Mouse (Mus musculus) retina, embryonic 14.5 days (tissue): ENCODE data around the gene Nebl.
"Not testable (repeated sequence)": the region's sequence is repeated elsewhere in the genome, so short reads cannot be mapped to it uniquely, and the experiment has no call there.

Source experiments
- DNase-seq: peaks from one replicate; pipeline ENCODE4 v3.0.0-alpha.2; 2015; ENCODE audit warnings: low spot score

Gene Nebl

DNA sequence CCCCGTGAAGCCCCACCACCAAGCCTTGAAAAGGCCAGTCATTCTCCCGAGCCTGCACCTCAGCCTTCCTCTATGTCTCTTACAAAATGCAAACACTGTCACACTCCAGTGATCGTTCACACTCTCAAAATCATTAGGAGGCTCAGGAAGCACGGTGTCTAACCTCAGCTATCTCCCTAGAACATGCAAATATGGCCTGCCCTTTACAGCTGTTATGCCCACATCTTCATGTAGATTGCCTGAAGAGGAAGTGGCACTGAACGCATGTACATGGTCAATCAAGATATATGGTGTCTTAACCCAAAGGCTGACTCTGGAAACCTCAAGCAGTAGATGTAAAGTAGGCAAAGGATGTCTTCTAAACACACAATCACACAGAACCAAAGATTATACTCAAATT, 335.0 kb downstream of the Nebl start:
- DNase-seq = no peak

DNA sequence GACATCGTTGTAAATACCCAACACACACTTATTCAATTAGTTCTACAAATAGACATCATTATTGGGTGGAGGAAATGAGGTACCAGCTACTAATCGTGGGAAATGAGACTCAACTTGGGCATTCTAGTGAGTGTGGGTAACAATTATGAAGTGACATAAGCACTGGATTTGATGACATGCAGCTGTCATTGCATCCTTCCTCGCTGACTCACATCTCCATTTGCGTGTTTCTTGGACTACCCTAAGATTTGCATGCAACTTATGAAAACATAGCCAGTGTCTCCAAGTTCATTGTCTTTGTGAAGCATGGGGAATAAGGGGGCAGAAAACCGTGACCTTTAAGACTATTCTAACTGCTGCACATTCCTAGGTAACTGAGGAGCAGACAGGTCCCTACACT, 339.9 kb downstream of the Nebl start:
- DNase-seq = no peak

DNA sequence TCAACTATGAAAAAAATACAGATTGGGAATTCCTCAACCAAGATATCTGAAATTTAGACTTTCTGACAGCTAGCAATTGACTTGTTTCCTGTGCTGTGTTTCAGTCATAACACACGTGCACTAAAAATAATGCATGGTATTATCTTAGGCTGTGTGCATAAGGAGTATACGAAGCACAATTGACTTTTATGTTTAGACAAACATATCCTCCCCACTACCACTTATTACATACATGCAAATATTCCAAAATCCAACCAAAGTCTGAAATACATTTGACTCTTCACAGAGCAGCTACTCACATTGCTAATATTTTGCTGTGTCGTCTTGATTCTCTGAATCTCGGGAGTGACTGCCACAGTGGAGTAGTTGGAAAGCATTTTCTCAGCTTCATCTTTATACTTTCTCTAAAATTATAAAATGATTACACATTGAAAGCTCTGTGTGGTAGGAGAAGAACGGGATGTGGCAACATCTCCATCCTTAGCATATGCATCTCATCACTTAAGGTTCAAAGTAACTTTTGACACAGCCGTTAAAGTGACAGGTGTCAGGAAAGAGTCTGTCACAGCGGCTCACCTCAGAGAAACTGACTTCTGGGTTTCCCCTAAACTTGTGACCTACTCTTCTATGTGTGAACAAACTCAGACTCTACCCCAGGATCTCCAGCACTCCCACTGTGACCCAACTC, 340.6 kb downstream of the Nebl start:
- DNase-seq = no peak

DNA sequence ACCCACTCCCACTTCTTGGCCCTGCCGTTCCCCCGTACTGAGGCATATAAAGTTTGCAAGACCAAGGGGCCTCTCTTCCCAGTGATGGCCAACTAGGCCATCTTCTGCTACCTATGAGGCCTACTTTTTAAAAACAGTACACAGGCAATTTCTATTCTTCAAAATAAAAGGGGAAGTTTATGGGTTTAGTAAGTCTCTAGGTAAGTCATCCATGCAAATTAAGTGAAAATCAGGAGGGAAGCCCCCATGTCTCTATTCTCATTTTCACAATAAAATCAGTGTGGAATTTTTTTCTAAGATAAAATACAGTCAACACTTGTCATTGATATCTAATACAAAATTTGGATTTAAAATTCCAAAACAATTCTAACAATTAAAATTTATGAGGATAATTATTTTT, 341.4 kb downstream of the Nebl start:
- no peak for DNase-seq

DNA sequence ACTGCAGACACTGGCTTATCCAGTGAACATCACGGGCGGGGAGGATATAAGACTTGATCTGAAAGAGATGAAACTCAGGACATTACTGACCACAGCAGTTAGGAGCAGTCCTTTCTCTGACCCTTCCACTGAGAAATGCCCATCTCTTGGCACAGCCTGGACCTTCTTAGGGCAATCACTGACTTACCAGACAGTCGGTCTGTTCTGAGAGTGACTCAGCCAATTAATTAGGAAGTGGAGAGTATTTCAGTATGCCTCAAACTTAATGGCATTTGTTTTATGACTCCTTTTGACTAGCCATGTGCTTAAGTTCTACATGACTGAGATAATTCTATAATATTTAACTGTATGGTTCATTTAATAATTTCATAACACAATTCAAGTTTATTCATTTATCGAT, 341.9 kb downstream of the Nebl start:
- no peak for DNase-seq

DNA sequence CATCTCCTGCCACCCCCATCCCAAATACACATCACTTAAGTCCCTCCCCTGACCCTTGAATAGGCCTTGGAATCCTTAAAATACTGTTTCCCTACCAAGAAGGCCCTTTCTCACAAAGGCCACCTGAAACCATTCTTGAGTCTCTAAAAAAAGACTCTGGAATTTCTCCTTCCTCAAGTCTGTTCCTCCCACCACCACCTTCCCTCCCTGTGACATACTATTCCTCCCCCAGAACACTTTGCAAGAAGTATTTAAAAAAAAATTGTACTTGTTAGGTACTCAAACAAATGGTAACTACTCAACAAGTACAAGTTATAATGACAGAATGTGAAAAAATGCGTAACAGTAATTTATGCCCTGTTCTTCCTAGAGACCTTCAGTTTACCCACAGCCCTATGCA, 349.0 kb downstream of the Nebl start:
- no peak for DNase-seq

DNA sequence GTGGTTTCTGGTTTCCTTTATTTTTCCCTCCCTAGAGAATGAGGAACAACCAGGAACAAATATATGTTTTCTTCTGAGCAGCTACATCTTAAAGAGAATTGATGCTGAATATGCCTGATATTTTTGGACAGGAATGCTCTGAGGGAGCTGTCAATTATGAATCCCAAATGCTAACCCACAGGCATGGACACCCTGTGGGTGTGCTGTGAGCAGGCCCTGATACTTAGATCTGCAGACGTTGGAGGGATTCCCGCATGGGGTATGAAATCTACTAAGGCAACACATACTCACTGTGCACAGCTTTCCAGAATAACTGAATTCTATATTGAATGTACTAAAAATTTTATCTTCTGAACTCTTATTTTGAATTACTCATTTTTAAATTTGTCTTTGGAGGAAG, 355.3 kb downstream of the Nebl start:
- DNase-seq = no peak

DNA sequence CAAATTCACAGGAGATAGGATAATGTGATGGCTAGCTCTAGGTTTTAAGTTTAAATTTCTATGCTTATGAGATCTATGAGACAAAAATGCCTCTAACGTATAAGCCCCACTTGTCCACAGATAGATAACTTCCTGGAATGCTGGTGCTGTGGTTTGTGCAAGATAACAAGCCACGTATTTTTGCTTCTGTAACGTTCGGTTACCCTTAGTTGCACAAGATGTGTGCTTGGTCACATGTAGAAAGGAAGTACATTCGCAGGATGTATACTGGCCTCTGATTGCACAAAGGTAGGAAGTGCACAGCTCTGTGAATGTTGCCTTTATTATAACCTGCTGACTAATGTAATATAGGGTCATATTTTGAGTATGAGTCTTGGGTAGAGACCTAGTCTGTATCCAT, 365.6 kb downstream of the Nebl start:
- no peak for DNase-seq

DNA sequence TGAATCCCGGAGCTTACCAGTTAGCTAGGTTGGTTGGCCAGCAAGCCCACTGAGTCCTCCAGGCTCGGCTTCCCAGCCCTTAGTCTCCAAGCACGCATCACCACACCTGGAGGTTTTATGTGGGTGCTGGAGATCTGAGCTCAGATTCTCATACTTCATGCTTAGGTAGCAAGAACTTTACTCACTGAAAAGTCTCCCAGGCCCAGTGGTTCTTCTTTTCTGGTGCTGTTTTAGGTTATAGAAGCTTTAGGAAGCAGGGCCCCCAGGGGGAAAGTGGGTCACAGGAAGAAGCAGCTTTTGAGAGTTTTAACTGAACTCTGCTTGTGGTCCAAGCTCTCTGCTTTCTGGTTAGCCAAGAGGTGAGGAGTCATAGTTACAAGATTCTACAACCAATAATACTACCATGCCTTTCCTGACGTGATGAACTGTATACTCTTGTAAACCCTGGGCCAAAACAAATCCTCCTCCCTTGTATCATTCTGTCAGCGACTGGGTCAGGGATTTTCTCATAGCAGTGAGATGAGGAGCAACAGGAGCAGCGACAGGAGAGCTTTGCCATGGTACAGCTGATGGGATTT, 366.2 kb downstream of the Nebl start:
- DNase-seq = no peak

DNA sequence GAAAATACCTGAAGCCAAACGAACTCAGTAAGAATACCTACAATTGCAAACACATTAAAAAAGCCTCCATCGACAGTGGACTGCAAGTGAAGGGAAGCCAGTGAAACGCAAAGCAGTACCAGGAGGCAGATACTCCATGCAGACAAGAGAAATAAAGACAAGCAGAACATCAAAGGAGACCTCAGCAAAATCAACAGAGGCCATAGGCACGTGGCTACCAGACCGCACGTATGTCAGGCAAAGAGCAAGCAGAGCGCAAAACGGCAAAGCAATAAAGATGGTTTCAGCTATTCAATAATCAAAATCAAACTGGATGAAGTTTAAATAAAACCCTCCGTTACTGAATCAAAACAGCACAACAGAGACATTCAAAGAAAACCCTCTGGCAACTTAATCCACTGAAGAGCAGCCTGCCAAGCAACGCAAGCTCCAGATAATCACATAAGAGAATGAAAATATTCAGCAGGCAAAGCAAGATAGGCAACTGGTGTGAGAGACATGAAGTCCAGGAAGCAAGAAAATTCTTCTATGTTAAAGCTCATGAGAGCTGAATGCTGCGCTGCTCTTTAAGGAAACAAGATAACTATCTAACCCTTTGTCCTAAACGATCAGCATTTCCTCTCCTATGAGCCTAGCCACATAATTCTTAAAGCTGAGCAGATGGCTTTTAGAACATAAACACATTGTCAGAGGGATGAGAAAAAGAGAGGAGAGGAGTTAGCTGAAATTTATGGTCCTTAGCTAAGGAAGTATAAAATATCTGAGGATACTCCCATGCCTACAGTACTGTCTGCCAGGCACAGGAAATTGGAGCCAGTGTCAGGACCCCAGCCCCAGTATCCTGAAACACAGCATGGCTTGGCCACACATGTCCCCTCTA, 367.7 kb downstream of the Nebl start:
- no peak for DNase-seq

DNA sequence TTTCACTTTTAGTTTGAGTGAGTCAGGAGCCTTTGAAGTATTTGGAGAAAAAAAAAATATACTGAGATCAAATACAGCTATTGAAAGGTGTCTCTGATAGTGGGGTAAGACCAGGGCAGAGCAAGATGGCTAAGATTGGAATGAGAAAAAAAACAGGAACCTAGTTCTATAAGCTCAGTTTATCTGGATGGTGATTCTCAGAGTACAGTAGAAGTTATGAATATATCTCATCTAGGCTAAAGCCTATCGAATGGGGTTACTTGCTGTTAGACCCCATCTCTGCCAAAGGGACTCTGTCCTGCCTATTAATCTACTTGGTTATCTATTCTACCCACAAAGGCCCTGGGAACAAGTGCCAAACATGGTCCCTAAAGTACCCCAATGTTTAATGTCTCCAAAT, 369.1 kb downstream of the Nebl start:
- no peak for DNase-seq

DNA sequence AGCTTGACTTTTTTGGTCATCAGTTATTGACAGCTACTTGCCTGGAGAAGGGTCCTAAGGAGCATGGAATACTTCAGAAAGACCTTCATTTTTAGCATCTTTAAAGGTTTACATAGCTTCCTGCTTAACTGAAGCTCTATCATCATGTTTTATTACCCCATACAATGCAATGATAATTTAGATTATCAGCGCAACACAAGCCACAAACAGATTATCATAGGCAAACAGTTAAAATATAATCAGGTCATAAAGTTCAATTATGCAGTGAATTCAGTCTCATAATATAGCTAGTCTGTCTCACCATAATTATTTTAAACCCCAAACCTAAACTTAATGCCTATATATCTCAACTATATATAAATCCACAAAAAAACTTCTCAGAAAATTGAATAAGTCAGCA, 386.6 kb downstream of the Nebl start:
- no peak for DNase-seq

DNA sequence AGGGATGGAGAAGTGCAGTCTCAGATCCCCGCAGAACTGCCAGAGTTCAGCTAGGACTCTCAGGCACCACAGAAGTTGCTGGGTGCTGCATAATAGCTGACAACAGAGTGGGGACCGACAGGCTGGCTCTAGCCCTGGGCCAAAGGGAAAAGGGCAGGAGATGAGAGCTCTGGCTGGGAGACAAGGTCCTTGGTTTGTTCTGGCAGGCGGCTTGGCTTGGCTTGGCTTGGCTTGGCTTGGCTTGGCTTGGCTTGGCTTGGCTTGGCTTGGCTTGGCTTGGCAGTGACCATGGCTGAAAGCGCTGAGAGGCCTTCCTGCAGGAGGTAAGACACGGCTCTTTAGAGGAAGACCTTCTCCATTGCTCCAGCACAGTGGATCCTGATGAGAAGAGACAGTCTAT, 395.8 kb downstream of the Nebl start:
- no peak for DNase-seq

DNA sequence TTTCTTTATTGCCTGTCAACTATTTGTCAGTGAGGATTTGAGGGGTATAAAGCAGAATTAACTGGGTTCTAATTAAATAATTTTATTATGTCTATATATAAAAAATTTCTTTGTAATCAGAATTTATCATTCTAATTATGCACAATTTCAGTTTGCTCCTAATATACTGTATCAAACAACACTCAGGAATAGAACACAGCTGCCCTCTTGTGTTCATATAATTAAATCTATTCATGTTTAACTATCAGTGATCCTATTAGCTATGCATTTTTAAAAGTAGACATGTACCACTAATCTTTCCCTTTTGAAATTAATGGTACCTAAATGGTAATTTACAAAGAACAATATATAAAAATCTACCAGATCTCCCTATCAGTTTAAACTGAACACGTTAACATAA, 404.7 kb downstream of the Nebl start:
- DNase-seq = peak; percentile 53

DNA sequence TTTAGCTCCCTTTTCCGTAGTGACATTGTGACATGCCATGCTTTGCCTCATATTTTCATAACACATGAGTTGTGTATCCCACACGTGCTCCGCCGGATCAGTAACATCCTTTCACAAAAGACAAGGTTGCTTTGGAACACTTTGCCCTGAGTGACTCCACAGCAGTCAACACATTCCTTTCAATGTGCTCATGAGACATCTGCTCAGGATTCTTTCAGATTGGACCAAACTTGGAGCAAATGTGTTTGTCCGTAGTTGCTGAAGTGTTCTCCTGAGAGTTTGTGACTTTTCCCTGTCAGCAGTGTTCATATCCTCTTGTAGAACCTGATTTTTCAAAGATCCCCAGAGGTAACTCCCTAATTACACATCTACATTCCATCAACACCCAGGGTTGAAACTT, 414.4 kb downstream of the Nebl start:
- DNase-seq = no peak

DNA sequence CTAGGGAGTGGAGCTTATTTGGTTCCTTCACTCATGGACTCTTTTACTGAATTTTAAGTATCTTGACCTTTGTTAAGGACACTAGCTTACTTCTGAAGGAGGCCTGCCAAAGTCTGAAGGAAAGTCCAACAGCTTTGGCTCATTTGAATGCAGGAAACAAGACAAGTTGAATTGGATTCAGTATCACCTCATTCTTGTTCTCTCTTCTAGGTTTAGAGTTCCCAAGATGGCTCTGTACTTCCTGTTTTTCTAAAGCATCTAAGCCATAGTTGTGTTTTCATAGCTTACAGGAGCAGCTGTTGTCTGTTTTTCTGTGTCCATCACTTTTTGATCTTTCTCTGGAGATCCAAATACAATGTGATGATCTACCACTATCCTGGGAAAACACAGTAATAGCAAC, 429.9 kb downstream of the Nebl start:
- DNase-seq = no peak

DNA sequence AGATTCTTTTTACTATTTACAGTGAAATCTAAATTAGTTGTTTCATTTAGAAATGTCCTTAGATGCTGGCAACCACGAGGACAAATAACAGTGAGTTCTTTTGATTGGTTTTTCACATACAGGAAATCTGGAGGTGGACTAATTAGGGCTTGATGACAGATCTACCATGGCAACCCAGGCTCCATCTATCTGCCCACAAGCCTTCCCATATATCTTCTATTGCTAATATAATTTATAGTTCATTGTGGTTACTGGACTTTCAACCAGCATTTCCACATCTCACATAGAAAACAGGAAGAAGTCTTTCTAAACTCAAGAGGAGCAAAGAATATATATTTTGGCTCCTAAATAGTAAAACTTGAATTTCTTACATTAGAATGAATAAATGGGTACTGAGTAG, 433.8 kb downstream of the Nebl start:
- DNase-seq = no peak

DNA sequence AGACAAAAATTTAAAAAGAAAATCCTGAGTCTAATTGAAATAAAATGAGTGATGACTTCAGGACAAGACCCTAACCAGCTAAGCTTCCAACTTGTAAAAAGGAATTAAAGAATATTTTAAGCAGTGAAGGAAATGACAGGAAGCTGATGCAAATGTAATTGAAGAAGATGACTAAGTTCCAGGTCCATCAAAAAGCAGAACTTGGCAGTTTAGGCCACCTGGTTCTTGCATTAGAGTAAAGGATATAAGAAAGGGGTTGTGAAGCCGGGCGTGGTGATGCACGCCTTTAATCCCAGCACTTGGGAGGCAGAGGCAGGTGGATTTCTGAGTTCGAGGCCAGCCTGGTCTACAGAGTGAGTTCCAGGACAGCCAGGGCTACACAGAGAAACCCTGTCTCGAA, 436.0 kb downstream of the Nebl start:
- DNase-seq = not testable (repeated sequence)
